9 mouse cellular contexts compared by ENCODE assay signal in genomic region chr11:115838895-115839311, GRCm38 (mm10). TPM values are rescaled to one million over a fixed set of nuclear protein-coding genes. Genes with fewer than 3 reads are reported as not detected.
DNase-seq lines count a peak whose midpoint lies in the region; ATAC-seq and TF ChIP-seq lines count a peak whose summit lies in the region.
"Had no signal": no experiment of that assay in that cellular context is flagged by ENCODE, and none has a peak within 500 bp of the region (broad histone marks: within the 10 kb centered on the region; RNA-seq: fewer than 3 reads in every experiment).

No protein-coding gene starts in this region.

- peaks cover 34% of the 10 kb centered on the region for H3K4me1 ChIP-seq in liver, postnatal 0 days (ENCODE audit: insufficient read depth)
- H3K4me1 ChIP-seq in heart, embryonic 10.5 days = peaks cover 92% of the 10 kb centered on the region
- H3K4me1 ChIP-seq in stomach, embryonic 14.5 days (ENCODE audit: control insufficient read depth, insufficient read depth, low read length) = peaks cover 43% of the 10 kb centered on the region

- H3K9me3 ChIP-seq in liver, postnatal 0 days (ENCODE audit: low read length) = no peaks in the 10 kb centered on the region
- H3K9me3 ChIP-seq in heart, embryonic 10.5 days = no peaks in the 10 kb centered on the region
- no peaks in the 10 kb centered on the region for H3K9me3 ChIP-seq in stomach, embryonic 14.5 days (ENCODE audit: control insufficient read depth, low read depth, low read length)

- 32% methylated on average over 4 of the region's 4 CpGs for WGBS in liver, postnatal 0 days (ENCODE audit: insufficient replicate concordance)
- WGBS in heart, embryonic 10.5 days = 42% methylated on average over 4 of the region's 4 CpGs
- 27% methylated on average over 4 of the region's 4 CpGs for WGBS in large intestine, adult 2 months
- 40% methylated on average over 4 of the region's 4 CpGs for WGBS in stomach, embryonic 14.5 days

- H3K9ac ChIP-seq in liver, postnatal 0 days (replicated peaks) = no peak overlapping the region
- H3K9ac ChIP-seq in stomach, embryonic 14.5 days (replicated peaks; ENCODE audit: low read depth, low read length) = no peak overlapping the region

- no peak for TF ChIP-seq CTCF in liver, postnatal 0 days (IDR thresholded peaks at IDR 0.05; ENCODE audit: low read depth)

- no peak overlapping the region for H3K4me2 ChIP-seq in liver, postnatal 0 days (ENCODE audit: low read depth, low read length)
- H3K4me2 ChIP-seq in stomach, embryonic 14.5 days (replicated peaks; ENCODE audit: low read depth, low read length) = 0 out of 2 replicates have a peak overlapping the region, but pooled peaks have one; percentile 7

- H3K4me3 ChIP-seq in liver, postnatal 0 days (ENCODE audit: low read depth, low read length) = no peak overlapping the region
- no peak overlapping the region for H3K4me3 ChIP-seq in heart, embryonic 10.5 days
- H3K4me3 ChIP-seq in stomach, embryonic 14.5 days (ENCODE audit: low read depth, low read length) = no peak overlapping the region

- TF ChIP-seq EP300 in liver, postnatal 0 days (IDR thresholded peaks at IDR 0.05; ENCODE audit: low read depth) = no peak

- no peaks in the 10 kb centered on the region; the same call in 1 of the 2 replicates for H3K36me3 ChIP-seq in liver, postnatal 0 days (replicated peaks; ENCODE audit: insufficient read depth, low read length)
- no peaks in the 10 kb centered on the region for H3K36me3 ChIP-seq in heart, embryonic 10.5 days
- no peaks in the 10 kb centered on the region for H3K36me3 ChIP-seq in stomach, embryonic 14.5 days (ENCODE audit: control insufficient read depth, insufficient read depth, low read length)

- DNase-seq in liver = peak; percentile 57
- no peak for DNase-seq in liver, postnatal 0 days
- no peak for DNase-seq in heart, embryonic 10.5 days (ENCODE audit: low spot score)
- DNase-seq in large intestine, adult 2 months (ENCODE audit: low read depth, low spot score) = peak; percentile 73
- no peak for DNase-seq in neural tube, embryonic 10.5 days (ENCODE audit: extremely low spot score, low spot score)
- DNase-seq in thymus, postnatal 0 days (ENCODE audit: low spot score) = no peak
- no peak for DNase-seq in cerebellum, adult 9-11 months

- ATAC-seq in liver, postnatal 0 days = no peak
- ATAC-seq in stomach, embryonic 14.5 days (ENCODE audit: insufficient number of reproducible peaks, insufficient read depth, low FRiP score, low read depth) = peak; percentile 60
- ATAC-seq: Patski had no signal

- no peak overlapping the region for H3K27ac ChIP-seq in liver, postnatal 0 days (ENCODE audit: low read depth)
- H3K27ac ChIP-seq in heart, embryonic 10.5 days = peak overlapping the region; percentile 93
- peak overlapping the region; percentile 87 for H3K27ac ChIP-seq in stomach, embryonic 14.5 days (ENCODE audit: low read length)

- H3K27me3 ChIP-seq in liver, postnatal 0 days (ENCODE audit: insufficient read depth, low read length) = no peaks in the 10 kb centered on the region
- no peaks in the 10 kb centered on the region for H3K27me3 ChIP-seq in heart, embryonic 10.5 days (ENCODE audit: insufficient read depth, poor library complexity, severe bottlenecking)
- no peaks in the 10 kb centered on the region for H3K27me3 ChIP-seq in stomach, embryonic 14.5 days (ENCODE audit: control insufficient read depth, insufficient read depth, low read length)
- H3K27me3 ChIP-seq: Patski had no signal

RNA-seq across cellular contexts. Expression of gene Llgl2, which starts 15.1 kb away (rescaled TPM):
- polyA plus RNA-seq in liver, postnatal 0 days (2015; fragmentation: Nextera tagmentation; extraction: Ambion mirVana) = 15.1 and 20.9 TPM in 2 replicates
- 35.0 and 40.8 TPM in 2 replicates for polyA plus RNA-seq in heart, embryonic 10.5 days (2016; fragmentation: Nextera tagmentation; extraction: Ambion mirVana)
- 191 and 194 TPM in 2 replicates for polyA plus RNA-seq in large intestine, adult 2 months (2012; rRNA removed)
- 37.6 and 41.1 TPM in 2 replicates for polyA plus RNA-seq in stomach, embryonic 14.5 days (2014; fragmentation: Nextera tagmentation; extraction: Ambion mirVana)
- polyA plus RNA-seq in thymus, postnatal 0 days (2015; fragmentation: Nextera tagmentation; extraction: Ambion mirVana) = 15.6 and 15.7 TPM in 2 replicates

RNA-seq across cellular contexts. Expression of gene Myo15b, which starts 19.3 kb away (rescaled TPM):
- polyA plus RNA-seq in liver, postnatal 0 days (2015; fragmentation: Nextera tagmentation; extraction: Ambion mirVana) = 2.4 and 2.7 TPM in 2 replicates
- polyA plus RNA-seq in heart, embryonic 10.5 days (2016; fragmentation: Nextera tagmentation; extraction: Ambion mirVana) = 0.23 and 0.31 TPM in 2 replicates
- polyA plus RNA-seq in large intestine, adult 2 months (2012; rRNA removed) = 696 and 883 TPM in 2 replicates
- polyA plus RNA-seq in stomach, embryonic 14.5 days (2014; fragmentation: Nextera tagmentation; extraction: Ambion mirVana) = 3.1 and 5.9 TPM in 2 replicates
- 1.4 and 1.5 TPM in 2 replicates for polyA plus RNA-seq in thymus, postnatal 0 days (2015; fragmentation: Nextera tagmentation; extraction: Ambion mirVana)

RNA-seq across cellular contexts. Expression of gene Tsen54, which starts 24.4 kb away (rescaled TPM):
- polyA plus RNA-seq in liver, postnatal 0 days (2015; fragmentation: Nextera tagmentation; extraction: Ambion mirVana) = 7.7 and 8.8 TPM in 2 replicates
- 39.1 and 41.7 TPM in 2 replicates for polyA plus RNA-seq in heart, embryonic 10.5 days (2016; fragmentation: Nextera tagmentation; extraction: Ambion mirVana)
- 31.4 and 31.5 TPM in 2 replicates for polyA plus RNA-seq in large intestine, adult 2 months (2012; rRNA removed)
- polyA plus RNA-seq in stomach, embryonic 14.5 days (2014; fragmentation: Nextera tagmentation; extraction: Ambion mirVana) = 24.3 and 25.0 TPM in 2 replicates
- 23.4 and 23.5 TPM in 2 replicates for polyA plus RNA-seq in thymus, postnatal 0 days (2015; fragmentation: Nextera tagmentation; extraction: Ambion mirVana)

RNA-seq across cellular contexts. Expression of gene Caskin2, which starts 25.5 kb away (rescaled TPM):
- polyA plus RNA-seq in liver, postnatal 0 days (2015; fragmentation: Nextera tagmentation; extraction: Ambion mirVana) = 3.2 and 3.3 TPM in 2 replicates
- 18.7 and 21.4 TPM in 2 replicates for polyA plus RNA-seq in heart, embryonic 10.5 days (2016; fragmentation: Nextera tagmentation; extraction: Ambion mirVana)
- polyA plus RNA-seq in large intestine, adult 2 months (2012; rRNA removed) = 31.3 and 42.0 TPM in 2 replicates
- 14.3 and 15.3 TPM in 2 replicates for polyA plus RNA-seq in stomach, embryonic 14.5 days (2014; fragmentation: Nextera tagmentation; extraction: Ambion mirVana)
- polyA plus RNA-seq in thymus, postnatal 0 days (2015; fragmentation: Nextera tagmentation; extraction: Ambion mirVana) = 3.5 and 3.7 TPM in 2 replicates

Comparison
In these comparisons a context has a peak if more than half of its experiments do, and no peak if none do; other contexts are left out.
1. DNase-seq: peak in liver (single experiment) and large intestine, adult 2 months (single experiment); none in liver, postnatal 0 days (single experiment), heart, embryonic 10.5 days (single experiment), neural tube, embryonic 10.5 days (single experiment), thymus, postnatal 0 days (single experiment) and cerebellum, adult 9-11 months (single experiment).
2. RNA of gene Myo15b, which starts 19.3 kb away (polyA plus RNA-seq): 696 to 883 TPM in large intestine, adult 2 months; 3.1 to 5.9 TPM in stomach, embryonic 14.5 days, 2.4 to 2.7 TPM in liver, postnatal 0 days, 1.4 to 1.5 TPM in thymus, postnatal 0 days and 0.23 to 0.31 TPM in heart, embryonic 10.5 days; every median in the first group is over 100 times any median in the second.